Mouse (Mus musculus): ENCODE results near the gene Snn.
"Not testable (repeated sequence)": the region's sequence is repeated elsewhere in the genome, so short reads cannot be mapped to it uniquely, and the experiment has no call there.

The Snn gene

GRCm38 (mm10) chr16:11060645-11061044 is at the start of gene Snn:
Gene Snn (plus strand): TSS chr16:11060945.
- DNase-seq (ENCODE audit: low spot score in 2 of 2) = no peak

GRCm38 (mm10) chr16:11011206-11011605 is 49.5 kb upstream of the Snn start:
- DNase-seq (ENCODE audit: low spot score in 2 of 2) = no peak

GRCm38 (mm10) chr16:11011939-11012338 is 48.8 kb upstream of the Snn start:
- no peak for DNase-seq (ENCODE audit: low spot score in 2 of 2)

GRCm38 (mm10) chr16:11012571-11013463 is 47.9 kb upstream of the Snn start:
- peak; percentile 68 to 80 for DNase-seq (ENCODE audit: low spot score in 2 of 2)

- not testable (repeated sequence) for DNase-seq (ENCODE audit: low spot score in 2 of 2)
These were observed 47.1 kb upstream of the Snn start for GRCm38 (mm10) chr16:11013464-11014147.

- DNase-seq (ENCODE audit: low spot score in 2 of 2) = no peak
These were observed 46.3 kb upstream of the Snn start for GRCm38 (mm10) chr16:11014407-11014806.

GRCm38 (mm10) chr16:11016353-11016752 is 44.4 kb upstream of the Snn start:
- DNase-seq (ENCODE audit: low spot score in 2 of 2) = no peak

GRCm38 (mm10) chr16:11017807-11018595 is 42.7 kb upstream of the Snn start:
- no peak for DNase-seq (ENCODE audit: low spot score in 2 of 2)

GRCm38 (mm10) chr16:11021403-11022112 is 39.2 kb upstream of the Snn start:
- no peak for DNase-seq (ENCODE audit: low spot score in 2 of 2)

GRCm38 (mm10) chr16:11022113-11022489 is 38.6 kb upstream of the Snn start:
- DNase-seq (ENCODE audit: low spot score in 2 of 2) = no peak

- no peak for DNase-seq (ENCODE audit: low spot score in 2 of 2)
These were observed 37.1 kb upstream of the Snn start for GRCm38 (mm10) chr16:11023618-11024017.

- peak in 1 of 2 experiments; percentile 58 for DNase-seq (ENCODE audit: low spot score in 2 of 2)
These were observed 35.9 kb upstream of the Snn start for GRCm38 (mm10) chr16:11024841-11025240.

GRCm38 (mm10) chr16:11028206-11028605 is 32.5 kb upstream of the Snn start:
- no peak for DNase-seq (ENCODE audit: low spot score in 2 of 2)

- no peak for DNase-seq (ENCODE audit: low spot score in 2 of 2)
These were observed 29.9 kb upstream of the Snn start for GRCm38 (mm10) chr16:11030844-11031243.

- no peak for DNase-seq (ENCODE audit: low spot score in 2 of 2)
These were observed 29.4 kb upstream of the Snn start for GRCm38 (mm10) chr16:11031320-11031719.

GRCm38 (mm10) chr16:11034193-11034803 is 26.4 kb upstream of the Snn start:
- peak in 1 of 2 experiments; percentile 89 for DNase-seq (ENCODE audit: low spot score in 2 of 2)

- no peak for DNase-seq (ENCODE audit: low spot score in 2 of 2)
These were observed 25.5 kb upstream of the Snn start for GRCm38 (mm10) chr16:11035273-11035672.

- DNase-seq (ENCODE audit: low spot score in 2 of 2) = peak in 1 of 2 experiments; percentile 67
These were observed 24.8 kb upstream of the Snn start for GRCm38 (mm10) chr16:11035790-11036431.

GRCm38 (mm10) chr16:11040603-11041002 is 20.1 kb upstream of the Snn start:
- DNase-seq (ENCODE audit: low spot score in 2 of 2) = no peak

- DNase-seq (ENCODE audit: low spot score in 2 of 2) = no peak
These were observed 17.5 kb upstream of the Snn start for GRCm38 (mm10) chr16:11043239-11043638.

GRCm38 (mm10) chr16:11046437-11046836 is 14.3 kb upstream of the Snn start:
- no peak for DNase-seq (ENCODE audit: low spot score in 2 of 2)
